Mouse (Mus musculus) heart, postnatal 0 days (tissue): ENCODE results near the gene Sept9.

ENCODE experiments used
- CTCF ChIP-seq: IDR thresholded peaks from 2 replicates; pipeline ENCODE4 v1.5.1; 2016; ENCODE audit warnings: antibody characterized with exemption, control low read depth, low read depth
- EP300 ChIP-seq: IDR thresholded peaks from 2 replicates; pipeline ENCODE4 v1.6.1; 2016; ENCODE audit warnings: antibody characterized with exemption, low read depth

DNA sequence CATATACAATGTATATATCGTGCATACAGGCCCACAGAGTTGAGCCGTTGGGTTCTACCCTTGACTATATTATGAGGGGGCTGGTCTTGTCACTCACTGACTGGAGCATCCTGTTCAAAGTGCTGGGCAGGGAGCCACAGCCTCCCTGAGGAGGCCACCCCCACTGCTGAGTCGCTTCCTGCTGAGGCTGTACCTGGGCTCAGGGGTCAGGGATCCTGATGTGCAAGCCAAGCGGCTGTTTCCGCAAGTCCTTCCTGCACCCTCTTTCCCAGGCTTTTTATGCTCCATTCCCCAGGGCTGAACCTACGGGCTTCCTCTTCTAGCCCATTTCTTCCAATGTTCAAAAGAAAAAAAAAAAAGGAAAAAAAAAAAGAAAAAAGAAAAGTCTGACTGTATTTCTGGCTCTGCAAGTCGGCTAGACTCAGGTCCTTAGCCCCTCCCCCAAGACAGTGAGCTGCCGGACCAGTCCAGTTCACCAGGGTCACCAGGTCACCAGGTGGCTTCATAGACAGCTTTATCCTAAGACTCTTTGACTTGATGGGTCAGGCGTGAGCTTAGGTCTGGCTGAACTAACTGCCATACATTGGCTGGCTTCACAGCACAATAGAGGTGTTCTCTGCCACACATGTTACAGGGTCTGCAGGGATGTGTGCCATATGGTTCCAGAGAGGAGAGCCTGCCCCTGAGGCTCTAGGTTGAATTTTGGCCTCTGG lies 63.8 kb downstream of the Sept9 start:
- TF ChIP-seq CTCF, result no peak
- peak; percentile 73; the same call in 1 of the 2 replicates for TF ChIP-seq EP300
